Mouse (Mus musculus): ENCODE results near the gene Zfp281.

Zfp281 gene

GRCm38 (mm10) chr1:136659917-136660316, 35.2 kb downstream of the Zfp281 start:
- DNase-seq: no peak

- DNase-seq: no peak
Measured at GRCm38 (mm10) chr1:136661511-136661910, 36.8 kb downstream of the Zfp281 start.

- DNase-seq: no peak
Measured at GRCm38 (mm10) chr1:136661939-136662563, 37.4 kb downstream of the Zfp281 start.

GRCm38 (mm10) chr1:136664921-136665582, 40.4 kb downstream of the Zfp281 start:
- DNase-seq: no peak

DNA sequence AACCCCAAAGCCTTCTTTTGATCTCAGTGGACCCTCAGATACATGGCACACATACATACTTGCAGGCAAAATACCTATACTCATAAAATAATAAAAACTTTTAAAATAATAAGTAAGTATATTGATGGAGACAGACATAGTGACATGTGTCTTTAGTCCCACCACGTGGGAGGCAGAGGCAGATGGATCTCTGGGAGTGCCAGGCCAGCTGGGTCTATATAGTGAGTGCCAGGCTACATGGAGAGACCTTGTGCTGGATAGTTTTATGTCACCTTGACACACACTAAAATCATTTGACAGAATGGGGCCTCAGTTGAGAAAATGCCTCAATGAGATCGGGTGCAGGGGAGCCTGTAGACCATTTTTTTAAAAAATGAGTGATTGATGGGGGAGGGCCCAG, 41.8 kb downstream of the Zfp281 start:
- no peak for DNase-seq

GRCm38 (mm10) chr1:136669926-136670325, 45.2 kb downstream of the Zfp281 start:
- no peak for DNase-seq

DNA sequence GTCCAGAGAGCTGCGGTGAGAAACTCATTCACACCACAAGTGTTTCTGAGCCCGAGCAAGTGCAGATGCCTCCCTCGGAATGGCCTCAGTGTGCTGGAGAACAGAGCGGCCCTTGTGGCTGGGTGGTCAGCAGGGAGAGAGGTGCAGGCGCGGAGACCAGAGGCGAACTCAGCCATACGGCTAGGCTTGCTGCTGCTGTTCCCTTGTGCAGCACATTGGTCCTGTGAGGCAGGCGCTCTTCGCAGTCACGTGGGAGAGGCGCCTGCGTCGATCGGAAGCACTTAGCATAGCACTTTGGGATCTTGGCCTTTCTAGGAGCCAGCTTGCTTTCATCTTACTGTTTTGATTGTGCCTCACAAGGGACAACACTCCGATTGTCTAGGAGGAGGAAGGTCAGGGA, 45.7 kb downstream of the Zfp281 start:
- DNase-seq: no peak

- no peak for DNase-seq
Measured at GRCm38 (mm10) chr1:136671767-136672434, 47.2 kb downstream of the Zfp281 start.

- DNase-seq: peak; percentile 78
Measured at GRCm38 (mm10) chr1:136672564-136672963, 47.9 kb downstream of the Zfp281 start.

DNA sequence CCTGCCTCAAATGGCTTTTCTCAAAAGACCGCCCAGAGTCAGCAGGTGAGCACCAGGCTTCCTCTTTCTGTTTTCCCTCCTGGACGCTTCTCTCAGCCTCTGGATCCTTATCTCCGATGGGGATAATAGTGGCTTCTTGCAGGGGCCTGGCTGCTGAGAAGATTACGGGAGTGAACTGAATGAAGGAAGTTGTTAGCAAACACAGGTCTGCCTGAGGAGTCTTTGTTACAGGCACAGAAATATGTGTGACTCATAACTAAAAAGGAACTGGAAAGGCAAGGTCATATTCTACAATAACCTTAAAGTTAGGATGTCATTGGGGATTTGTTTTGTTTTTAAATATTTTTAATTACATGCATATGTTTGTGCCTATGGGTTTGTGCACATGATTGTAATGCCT, 48.6 kb downstream of the Zfp281 start:
- no peak for DNase-seq

DNA sequence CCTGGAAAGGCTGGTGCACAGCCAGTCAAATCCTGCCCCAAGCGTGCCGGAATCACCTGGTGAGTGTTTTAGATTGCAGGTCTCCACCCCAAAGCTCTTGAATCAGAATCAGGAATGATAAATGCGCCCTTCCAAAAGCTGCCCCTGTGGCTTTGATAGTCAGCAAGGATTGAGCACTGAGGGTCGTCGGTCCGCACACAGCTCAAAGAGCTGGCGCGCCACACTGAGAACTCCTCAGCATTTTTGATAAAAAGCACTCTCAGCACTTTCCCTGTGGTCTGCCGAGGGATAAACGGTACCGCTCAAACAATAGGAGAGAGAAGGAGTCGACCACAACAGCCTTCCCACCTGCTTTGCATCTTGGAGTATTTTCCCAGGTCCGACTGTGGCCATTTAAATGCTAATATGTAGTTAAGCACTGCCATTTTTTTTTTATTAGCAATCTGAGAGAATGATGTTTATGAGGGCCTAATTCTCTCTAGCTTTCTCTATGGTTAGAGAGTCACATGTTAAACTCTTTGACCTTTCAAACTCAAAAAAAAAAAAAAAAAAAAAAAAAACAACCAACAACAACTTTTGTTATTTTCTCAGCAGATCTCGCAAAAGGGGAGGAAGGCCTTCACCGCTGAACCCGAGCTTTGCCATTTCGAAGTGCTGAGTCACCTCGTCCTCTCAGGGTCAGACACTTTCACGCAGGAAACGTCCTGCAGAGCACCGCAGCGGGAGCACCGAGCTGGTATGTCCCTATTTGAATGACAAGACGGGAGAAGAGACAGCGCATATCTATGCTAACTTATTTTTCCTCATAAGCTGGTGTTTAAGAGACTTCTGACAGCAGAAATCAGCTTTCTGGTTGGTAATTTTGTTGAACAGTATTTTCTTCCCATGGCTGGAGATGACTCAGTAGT, 50.1 kb downstream of the Zfp281 start:
- DNase-seq: no peak

DNA sequence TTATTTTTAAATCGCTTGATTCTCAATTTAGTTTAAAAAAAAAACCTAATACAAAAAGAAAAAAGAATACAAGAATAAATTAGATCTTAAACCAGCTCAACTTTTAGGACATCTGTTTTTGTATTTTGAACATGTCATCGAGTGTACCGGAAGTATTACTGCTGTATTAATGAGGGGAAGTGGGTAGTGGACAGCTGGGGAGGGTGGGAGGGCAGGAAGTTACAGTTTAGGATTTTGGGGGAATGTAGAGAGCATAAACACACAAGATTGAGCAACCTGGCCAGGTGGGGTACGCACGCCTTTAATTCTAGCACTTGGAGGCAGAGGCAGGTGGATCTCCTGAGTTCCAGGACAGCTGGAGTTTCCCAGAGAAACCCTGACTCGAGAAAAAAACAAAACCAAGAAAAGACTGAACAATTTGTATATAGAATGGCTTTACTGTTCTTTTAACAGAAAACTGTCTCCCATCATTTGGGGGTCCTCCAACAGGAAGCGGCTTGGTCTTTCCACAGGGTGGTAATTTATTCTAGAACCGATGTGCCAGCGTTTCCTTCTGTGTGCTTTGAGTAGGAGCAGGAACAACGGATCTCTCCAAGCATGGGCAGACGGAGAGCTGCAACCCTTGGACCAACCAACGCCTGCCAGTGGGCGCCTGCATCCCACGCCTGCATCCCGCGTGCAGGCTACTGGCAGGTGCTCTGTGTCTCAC, 51.2 kb downstream of the Zfp281 start:
- DNase-seq: no peak

GRCm38 (mm10) chr1:136676445-136676755, 51.7 kb downstream of the Zfp281 start:
- DNase-seq: no peak

- DNase-seq: no peak
Measured at GRCm38 (mm10) chr1:136677847-136678325, 53.2 kb downstream of the Zfp281 start.

- DNase-seq: no peak
Measured at GRCm38 (mm10) chr1:136678836-136679235, 54.1 kb downstream of the Zfp281 start.

Data from thymus, postnatal 25 days (tissue).